Mouse (Mus musculus): ENCODE measurements around the gene Scml4.
A peak's percentile ranks its signal among the peaks of the same experiment; 100 is the strongest.

Gene Scml4

GRCm38 (mm10) chr10:42860159-42860911 lies at the start of gene Scml4:
Gene Scml4 (plus strand): TSS chr10:42860370.
- DNase-seq: no peak

- no peak for DNase-seq
Measured at GRCm38 (mm10) chr10:42825923-42826322, 34.2 kb upstream of the Scml4 start.

GRCm38 (mm10) chr10:42827155-42827554 lies 33.0 kb upstream of the Scml4 start:
- DNase-seq: no peak

- no peak for DNase-seq
Measured at GRCm38 (mm10) chr10:42830007-42830406, 30.2 kb upstream of the Scml4 start.

- no peak for DNase-seq
Measured at GRCm38 (mm10) chr10:42830409-42830808, 29.8 kb upstream of the Scml4 start.

- no peak for DNase-seq
Measured at GRCm38 (mm10) chr10:42832677-42833076, 27.5 kb upstream of the Scml4 start.

GRCm38 (mm10) chr10:42833871-42834727 lies 26.1 kb upstream of the Scml4 start:
- DNase-seq: no peak

- DNase-seq: no peak
Measured at GRCm38 (mm10) chr10:42838106-42838505, 22.1 kb upstream of the Scml4 start.

- no peak for DNase-seq
Measured at GRCm38 (mm10) chr10:42838736-42839135, 21.4 kb upstream of the Scml4 start.

GRCm38 (mm10) chr10:42840036-42840435 lies 20.1 kb upstream of the Scml4 start:
- DNase-seq: no peak

- DNase-seq: no peak
Measured at GRCm38 (mm10) chr10:42841531-42842195, 18.5 kb upstream of the Scml4 start.

- DNase-seq: peak; percentile 27
Measured at GRCm38 (mm10) chr10:42842358-42842757, 17.8 kb upstream of the Scml4 start.

- DNase-seq: no peak
Measured at GRCm38 (mm10) chr10:42843416-42843815, 16.8 kb upstream of the Scml4 start.

- no peak for DNase-seq
Measured at GRCm38 (mm10) chr10:42845480-42845879, 14.7 kb upstream of the Scml4 start.

- no peak for DNase-seq
Measured at GRCm38 (mm10) chr10:42848179-42849080, 11.7 kb upstream of the Scml4 start.

- DNase-seq: no peak
Measured at GRCm38 (mm10) chr10:42849081-42849400, 11.1 kb upstream of the Scml4 start.

GRCm38 (mm10) chr10:42854838-42855237 lies 5.3 kb upstream of the Scml4 start:
- no peak for DNase-seq

GRCm38 (mm10) chr10:42855250-42855649 lies 4.9 kb upstream of the Scml4 start:
- no peak for DNase-seq

- DNase-seq: no peak
Measured at GRCm38 (mm10) chr10:42856574-42856973, 3.6 kb upstream of the Scml4 start.

GRCm38 (mm10) chr10:42857021-42857420 lies 3.1 kb upstream of the Scml4 start:
- DNase-seq: no peak

- DNase-seq: no peak
Measured at GRCm38 (mm10) chr10:42859781-42860158, 400 bp upstream of the Scml4 start.

GRCm38 (mm10) chr10:42861446-42861845 lies 1.3 kb downstream of the Scml4 start:
- DNase-seq: no peak
